Comparison of ENCODE assay signal across 7 mouse cellular contexts in the genomic region with DNA sequence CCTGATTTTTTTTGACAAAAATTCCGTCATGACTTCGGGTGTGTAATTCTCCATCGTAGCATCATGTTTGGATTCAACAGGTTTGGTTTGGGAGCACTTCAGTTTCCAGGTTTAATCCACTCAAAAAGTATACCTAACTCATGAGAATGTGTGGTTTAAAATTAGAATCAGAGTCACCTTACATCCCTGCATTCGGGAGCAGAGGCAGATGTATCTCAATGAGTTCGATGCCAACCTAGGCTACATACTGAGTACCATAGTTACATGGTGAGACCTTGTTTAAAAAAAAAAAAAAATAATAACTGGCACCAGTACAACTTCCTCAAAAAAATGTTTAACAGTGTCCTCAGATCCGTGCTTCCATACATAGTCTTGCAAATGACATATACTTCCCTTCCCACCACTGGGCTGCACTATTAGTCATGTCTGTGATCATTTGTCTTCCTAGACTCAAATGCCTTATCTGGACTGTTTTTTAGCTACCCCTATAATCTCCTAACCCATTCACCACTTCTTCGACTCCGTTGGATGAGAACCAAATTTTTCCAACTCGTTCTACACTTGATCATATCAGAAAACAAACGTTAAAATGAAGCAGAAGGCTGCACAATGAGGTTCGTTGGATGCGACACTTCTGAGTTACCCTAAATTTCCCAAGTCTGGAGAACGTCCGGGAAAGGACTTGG. TPM values are rescaled to one million over a fixed set of nuclear protein-coding genes. Genes with fewer than 3 reads are reported as not detected.
DNase-seq lines count a peak whose midpoint lies in the region; ATAC-seq and TF ChIP-seq lines count a peak whose summit lies in the region.

No protein-coding gene starts in this region.

- H3K27ac ChIP-seq in forebrain, embryonic 13.5 days = peak overlapping the region; percentile 89
- H3K27ac ChIP-seq in liver, embryonic 14.5 days = peak overlapping the region; percentile 66

- 31% methylated on average over 14 of the region's 14 CpGs for WGBS in forebrain, embryonic 13.5 days
- WGBS in liver, embryonic 14.5 days (ENCODE audit: insufficient replicate concordance) = 26% methylated on average over 14 of the region's 14 CpGs

- TF ChIP-seq EP300 in liver, embryonic 14.5 days (IDR thresholded peaks at IDR 0.05; ENCODE audit: low read depth) = no peak

- H3K4me1 ChIP-seq in forebrain, embryonic 13.5 days = peaks cover 42% of the 10 kb centered on the region
- H3K4me1 ChIP-seq in liver, embryonic 14.5 days (replicated peaks; ENCODE audit: control insufficient read depth in 2 of 2, insufficient read depth in 2 of 2, low read length in 1 of 2) = peaks cover 27 to 48% of the 10 kb centered on the region in 2 experiments

- peak overlapping the region; percentile 90 for H3K9ac ChIP-seq in forebrain, embryonic 13.5 days
- H3K9ac ChIP-seq in liver, embryonic 14.5 days (replicated peaks) = peak overlapping the region; percentile 63

- peak overlapping the region; percentile 80 for H3K4me3 ChIP-seq in forebrain, embryonic 13.5 days
- peak overlapping the region; percentile 86 to 94 for H3K4me3 ChIP-seq in liver, embryonic 14.5 days (ENCODE audit: insufficient read depth in 1 of 2, low read depth in 2 of 2, low read length in 2 of 2)

- H3K9me3 ChIP-seq in forebrain, embryonic 13.5 days (replicated peaks) = no peaks in the 10 kb centered on the region
- no peaks in the 10 kb centered on the region for H3K9me3 ChIP-seq in liver, embryonic 14.5 days (ENCODE audit: control insufficient read depth, low read length)

- peak overlapping the region; percentile 61 for H3K4me2 ChIP-seq in forebrain, embryonic 13.5 days
- peak overlapping the region; percentile 86 for H3K4me2 ChIP-seq in liver, embryonic 14.5 days (ENCODE audit: low read depth)

- DNase-seq in 3T3-L1 (ENCODE audit: low read depth, low spot score) (peak; percentile 58), 416B (ENCODE audit: low read depth) (peak; percentile 88)
- no peak for DNase-seq in liver, embryonic 14.5 days (ENCODE audit: low read depth in 3 of 3, low spot score in 3 of 3)
- no peak for DNase-seq in urinary bladder, postnatal 4 days (ENCODE audit: low spot score in 2 of 2)
- no peak for DNase-seq in cerebellum, adult 9-10 months

- no peak for TF ChIP-seq CTCF in liver, embryonic 14.5 days (IDR thresholded peaks at IDR 0.05; ENCODE audit: low read depth)

- no peaks in the 10 kb centered on the region for H3K27me3 ChIP-seq in forebrain, embryonic 13.5 days
- peaks cover 8% of the 10 kb centered on the region for H3K27me3 ChIP-seq in liver, embryonic 14.5 days (ENCODE audit: control insufficient read depth, insufficient read depth, low read length)

- peak; percentile 28; the same call in 1 of the 2 replicates for ATAC-seq in forebrain, embryonic 13.5 days
- ATAC-seq in liver, embryonic 14.5 days (ENCODE audit: insufficient read depth) = no peak
- no peak for ATAC-seq in inflammation-experienced regulatory T-cells, adult 6 months

- H3K36me3 ChIP-seq in forebrain, embryonic 13.5 days (ENCODE audit: poor library complexity, severe bottlenecking) = peaks cover 14% of the 10 kb centered on the region
- H3K36me3 ChIP-seq in liver, embryonic 14.5 days (replicated peaks; ENCODE audit: control insufficient read depth, insufficient read depth, low read depth) = no peaks in the 10 kb centered on the region; the same call in 1 of the 2 replicates

RNA-seq across cellular contexts. Expression of gene Mrpl52, which starts 0.6 kb away (rescaled TPM):
- polyA plus RNA-seq in forebrain, embryonic 13.5 days (2015; fragmentation: Nextera tagmentation; extraction: Ambion mirVana) = 270 and 310 TPM in 2 replicates
- 107 and 177 TPM in 2 replicates for polyA plus RNA-seq in liver, embryonic 14.5 days (2012; rRNA removed)
- polyA plus RNA-seq in liver, embryonic 14.5 days (2014; fragmentation: Nextera tagmentation; extraction: Ambion mirVana) = 218 and 228 TPM in 2 replicates
- polyA plus RNA-seq in inflammation-experienced regulatory T-cells, adult 6 months (2017; shearing (Covaris generic)) = 100 to 1,000 TPM; 253 to 303 (median 292) TPM

RNA-seq across cellular contexts. Expression of gene Mmp14, which starts 5.3 kb away (rescaled TPM):
- 54.5 and 57.3 TPM in 2 replicates for polyA plus RNA-seq in forebrain, embryonic 13.5 days (2015; fragmentation: Nextera tagmentation; extraction: Ambion mirVana)
- 17.7 and 19.0 TPM in 2 replicates for polyA plus RNA-seq in liver, embryonic 14.5 days (2012; rRNA removed)
- polyA plus RNA-seq in liver, embryonic 14.5 days (2014; fragmentation: Nextera tagmentation; extraction: Ambion mirVana) = 14.4 and 15.5 TPM in 2 replicates
- polyA plus RNA-seq in inflammation-experienced regulatory T-cells, adult 6 months (2017; shearing (Covaris generic)) = under 1 TPM in 2 of 3 experiments, not detected in 1; 0.29 to 0.47 TPM

RNA-seq across cellular contexts. Expression of gene Slc7a7, which starts 8.6 kb away (rescaled TPM):
- polyA plus RNA-seq in forebrain, embryonic 13.5 days (2015; fragmentation: Nextera tagmentation; extraction: Ambion mirVana) = 5.6 and 6.1 TPM in 2 replicates
- polyA plus RNA-seq in liver, embryonic 14.5 days (2012; rRNA removed) = 7.8 and 8.7 TPM in 2 replicates
- polyA plus RNA-seq in liver, embryonic 14.5 days (2014; fragmentation: Nextera tagmentation; extraction: Ambion mirVana) = 4.9 and 6.2 TPM in 2 replicates
- polyA plus RNA-seq in inflammation-experienced regulatory T-cells, adult 6 months (2017; shearing (Covaris generic)) = 1 to 10 TPM in 1 of 3 experiments, under 1 TPM in 2; 0.42 to 2.5 (median 0.49) TPM

RNA-seq across cellular contexts. Expression of gene Lrp10, which starts 37.8 kb away (rescaled TPM):
- polyA plus RNA-seq in forebrain, embryonic 13.5 days (2015; fragmentation: Nextera tagmentation; extraction: Ambion mirVana) = 19.9 and 24.4 TPM in 2 replicates
- polyA plus RNA-seq in liver, embryonic 14.5 days (2012; rRNA removed) = 12.8 and 12.9 TPM in 2 replicates
- polyA plus RNA-seq in liver, embryonic 14.5 days (2014; fragmentation: Nextera tagmentation; extraction: Ambion mirVana) = 11.1 and 17.2 TPM in 2 replicates
- 10 to 100 TPM; 52.5 to 66.4 (median 63.3) TPM for polyA plus RNA-seq in inflammation-experienced regulatory T-cells, adult 6 months (2017; shearing (Covaris generic))

RNA-seq across cellular contexts. Expression of gene Rem2, which starts 49.8 kb away (rescaled TPM):
- polyA plus RNA-seq in forebrain, embryonic 13.5 days (2015; fragmentation: Nextera tagmentation; extraction: Ambion mirVana) = 24.2 and 24.4 TPM in 2 replicates
- polyA plus RNA-seq in liver, embryonic 14.5 days (2012; rRNA removed) = 0.09 and 0.12 TPM in 2 replicates
- 0.05 TPM in 1 of 2 replicates, not detected in the other for polyA plus RNA-seq in liver, embryonic 14.5 days (2014; fragmentation: Nextera tagmentation; extraction: Ambion mirVana)
- polyA plus RNA-seq in inflammation-experienced regulatory T-cells, adult 6 months (2017; shearing (Covaris generic)) = under 1 TPM; 0.50 to 0.58 (median 0.57) TPM

Comparison
In these comparisons a context has a peak if more than half of its experiments do, and no peak if none do; other contexts are left out.
1. DNase-seq: peak in 3T3-L1 (single experiment) and 416B (single experiment); none in liver, embryonic 14.5 days (0 of 3), urinary bladder, postnatal 4 days (0 of 2) and cerebellum, adult 9-10 months (single experiment).
2. RNA of gene Mmp14, which starts 5.3 kb away (polyA plus RNA-seq): 54.5 to 57.3 TPM in forebrain, embryonic 13.5 days and 14.4 to 19.0 TPM in liver, embryonic 14.5 days; 0.29 to 0.47 TPM in inflammation-experienced regulatory T-cells, adult 6 months; every median in the first group is over 10 times any median in the second.